Mouse (Mus musculus) olfactory bulb, adult 2 months (tissue): ENCODE measurements around the gene Chfr.
"Not testable (repeated sequence)": the region's sequence is repeated elsewhere in the genome, so short reads cannot be mapped to it uniquely, and the experiment has no call there.

Experiments
- CTCF ChIP-seq: fragments of 200-500 bp; IDR thresholded peaks from 2 replicates; pipeline ENCODE4 v1.5.1; 2012; ENCODE audit warnings: low read depth, mild to moderate bottlenecking, low read length, moderate library complexity; ENCODE audit not compliant: insufficient read depth
- POLR2A ChIP-seq: fragments of 200-500 bp; IDR thresholded peaks from 2 replicates; pipeline ENCODE4 v1.6.1; 2012; ENCODE audit warnings: mild to moderate bottlenecking, low read depth, low read length, moderate library complexity; ENCODE audit not compliant: insufficient read depth

GRCm38 (mm10) chr5:110122380-110122779, 13.3 kb upstream of the Chfr start:
- not testable (repeated sequence) for TF ChIP-seq CTCF, POLR2A
